Mouse (Mus musculus) v-Abl transformed pro-B cells (cell line): ENCODE data around the gene Lef1.

Experiments used
- in situ Hi-C, 2 experiments: fragments of 400-800 bp; cut with MboI; formaldehyde crosslinking; loops; one replicate each; pipeline ENCODE4 v1.15.1; 2025; ENCODE audit not compliant: unreplicated experiment in 2 of 2

Gene Lef1

DNA sequence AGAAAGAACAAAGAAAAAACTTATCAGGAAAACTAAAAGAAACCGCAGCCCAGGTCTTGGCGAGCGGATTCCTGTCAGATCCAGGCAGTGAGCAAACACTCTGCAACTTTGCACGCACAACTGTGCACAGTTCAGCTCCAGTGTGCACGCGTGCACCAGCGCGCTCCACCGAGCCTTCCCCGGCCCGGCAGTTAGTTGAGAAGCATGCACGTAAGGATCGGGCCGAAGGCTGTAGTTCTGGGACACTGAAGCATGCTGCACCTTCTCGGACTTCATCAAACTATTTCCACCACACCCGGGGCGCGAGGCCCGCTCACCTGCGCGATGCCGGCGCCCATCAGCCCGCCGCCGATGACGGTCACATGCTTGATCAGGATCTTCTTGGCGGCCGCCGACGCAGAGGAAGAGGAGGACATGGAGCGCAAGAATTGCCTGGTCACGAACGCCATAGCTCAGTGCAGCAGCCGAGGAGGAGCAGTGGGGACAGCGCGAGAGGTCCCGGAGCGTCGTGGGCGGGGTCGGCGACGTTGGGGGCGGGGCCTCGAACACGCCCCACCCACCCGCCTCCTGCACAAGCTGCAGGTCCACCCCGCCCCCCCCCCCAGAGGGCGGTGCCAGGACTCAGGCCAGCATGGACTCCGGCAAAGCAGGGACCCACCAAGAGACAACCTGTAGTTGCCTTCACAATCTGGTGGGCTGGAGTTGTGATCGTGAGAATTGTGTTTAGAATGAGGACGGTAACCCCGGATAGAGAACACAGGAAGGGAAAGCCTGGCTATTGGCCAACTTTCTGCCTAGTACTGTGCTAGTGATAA is 161.5 kb downstream of the Lef1 start, which contains the start of gene Hadh:
Gene Hadh (minus strand): TSS at position 543 of the 815 bp plus-strand sequence.
- in situ Hi-C loops: no loop called here

GRCm38 (mm10) chr3:131272374-131273100 is 162.3 kb downstream of the Lef1 start:
- in situ Hi-C loops: no loop called here
